Mouse (Mus musculus) MEL (cell line): ENCODE results near the gene Fcho1.

Experiments used
- CTCF ChIP-seq, 3 experiments: IDR thresholded peaks in 2 of 3; conservative IDR thresholded peaks in 1 of 3; 2 replicates each; pipeline ENCODE4 v1.5.1; 2011 to 2012; ENCODE audit warnings: low read length in 3 of 3, low read depth in 2 of 3, mild to moderate bottlenecking in 2 of 3, improper control_type of control experiment in 1 of 3, inconsistent platforms in 1 of 3, mixed read lengths in 1 of 3, moderate library complexity in 1 of 3; ENCODE audit not compliant: control insufficient read depth in 1 of 3, insufficient read depth in 1 of 3, poor library complexity in 1 of 3, severe bottlenecking in 1 of 3
- EP300 ChIP-seq, 2 experiments: IDR thresholded peaks; 2 replicates each; pipeline ENCODE4 v1.6.1; 2011; ENCODE audit warnings: improper control_type of control experiment in 2 of 2, low read length in 2 of 2, low read depth in 1 of 2, mild to moderate bottlenecking in 1 of 2
- JUND ChIP-seq: IDR thresholded peaks from 2 replicates; pipeline ENCODE4 v1.6.1; 2011; ENCODE audit warnings: low read depth, mild to moderate bottlenecking, improper control_type of control experiment, low read length
- KAT2A ChIP-seq: conservative IDR thresholded peaks from 2 replicates; pipeline ENCODE4 v1.6.1; 2012; ENCODE audit warnings: low read depth, low read length, improper control_type of control experiment, inconsistent platforms
- POLR2A ChIP-seq, 2 experiments: IDR thresholded peaks; 2 replicates each; pipeline ENCODE4 v1.6.1; 2011 to 2012; ENCODE audit warnings: low read length in 2 of 2, mild to moderate bottlenecking in 2 of 2, control low read depth in 1 of 2, improper control_type of control experiment in 1 of 2, low read depth in 1 of 2, moderate library complexity in 1 of 2; ENCODE audit not compliant: control insufficient read depth in 1 of 2, insufficient read depth in 1 of 2, poor library complexity in 1 of 2
- POLR2AphosphoS2 ChIP-seq: IDR thresholded peaks from 2 replicates; pipeline ENCODE4 v1.6.1; 2011; ENCODE audit warnings: low read length, improper control_type of control experiment
- RCOR1 ChIP-seq: IDR thresholded peaks from 2 replicates; pipeline ENCODE4 v1.6.1; 2012; ENCODE audit warnings: low read depth, mild to moderate bottlenecking, inconsistent platforms, low read length, improper control_type of control experiment
- SMC3 ChIP-seq: IDR thresholded peaks from 2 replicates; pipeline ENCODE4 v1.6.1; 2011; ENCODE audit warnings: low read depth, low read length, improper control_type of control experiment
- TBP ChIP-seq: IDR thresholded peaks from 2 replicates; pipeline ENCODE4 v1.8.0; 2011; ENCODE audit warnings: low read depth, low read length, improper control_type of control experiment

GRCm38 (mm10) chr8:71728240-71728785 lies 2.8 kb upstream of the Fcho1 start:
- TF ChIP-seq POLR2AphosphoS2 (no peak), EP300 (IDR thresholded peaks at IDR 0.05; ENCODE audit: low read depth in 1 of 2, low read length in 2 of 2) (no peak), KAT2A (no peak), TBP (no peak), SMC3 (no peak), POLR2A (IDR thresholded peaks at IDR 0.05; ENCODE audit: control insufficient read depth in 1 of 2, insufficient read depth in 1 of 2, low read depth in 1 of 2, low read length in 2 of 2, poor library complexity in 1 of 2) (no peak), RCOR1 (no peak), JUND (no peak), CTCF (IDR thresholded peaks at IDR 0.05 in 2 of 3, conservative IDR thresholded peaks at IDR 0.05 in 1 of 3; ENCODE audit: control insufficient read depth in 1 of 3, insufficient read depth in 1 of 3, low read depth in 2 of 3, low read length in 3 of 3, poor library complexity in 1 of 3, severe bottlenecking in 1 of 3) (no peak)
